Mouse (Mus musculus) ovary, adult 18-20 months (tissue): ENCODE measurements around the gene Ccdc43.
"Not testable (repeated sequence)": the region's sequence is repeated elsewhere in the genome, so short reads cannot be mapped to it uniquely, and the experiment has no call there.

Experiments
- DNase-seq: peaks from one replicate; pipeline ENCODE4 v3.0.0; 2022; ENCODE audit warnings: low spot score, mixed read lengths

Gene Ccdc43

GRCm38 (mm10) chr11:102697338-102698017 is at the start of gene Ccdc43:
Gene Ccdc43 (minus strand): TSS chr11:102697782.
- DNase-seq, result peak; percentile 73

DNA sequence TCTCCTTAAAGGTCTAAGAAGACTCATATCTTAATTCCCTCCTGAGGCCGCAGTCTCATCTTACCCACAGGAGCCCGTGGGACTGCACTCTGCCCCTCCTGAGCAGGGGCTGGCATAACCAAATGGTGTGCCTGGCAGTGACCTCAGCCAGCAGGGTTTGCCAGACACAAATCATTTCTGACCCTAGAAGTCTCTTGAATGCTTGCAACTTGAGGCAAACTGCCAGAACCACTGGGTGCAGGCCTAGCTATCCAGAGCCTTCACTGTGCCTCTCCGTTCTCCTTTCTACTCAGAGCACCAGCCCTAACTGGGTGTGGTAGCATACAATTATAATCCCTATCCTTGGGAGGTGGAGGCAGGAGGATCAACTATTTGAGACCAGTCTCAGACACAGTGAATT is 47.2 kb upstream of the Ccdc43 start:
- DNase-seq, result no peak

DNA sequence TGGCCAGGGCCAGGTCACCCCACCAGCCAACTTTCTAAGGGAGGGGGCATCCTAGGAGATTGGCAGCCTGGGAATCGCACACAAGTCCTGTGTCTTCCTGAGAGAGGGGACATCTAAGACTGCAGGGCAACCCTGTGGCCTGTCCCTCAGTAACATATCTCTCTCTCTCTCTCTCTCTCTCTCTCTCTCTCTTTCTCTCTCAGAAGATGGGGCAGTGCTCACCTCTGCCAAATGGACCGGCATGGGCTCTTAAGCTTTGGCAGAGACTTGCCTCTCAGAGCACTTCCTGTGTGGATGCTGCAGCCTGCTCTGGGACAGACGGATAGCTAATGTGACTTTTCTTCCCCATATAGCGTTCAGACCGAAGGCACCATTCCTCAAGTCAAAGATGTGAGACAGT is 45.3 kb upstream of the Ccdc43 start:
- no peak for DNase-seq

GRCm38 (mm10) chr11:102742066-102742465 is 44.5 kb upstream of the Ccdc43 start:
- no peak for DNase-seq

DNA sequence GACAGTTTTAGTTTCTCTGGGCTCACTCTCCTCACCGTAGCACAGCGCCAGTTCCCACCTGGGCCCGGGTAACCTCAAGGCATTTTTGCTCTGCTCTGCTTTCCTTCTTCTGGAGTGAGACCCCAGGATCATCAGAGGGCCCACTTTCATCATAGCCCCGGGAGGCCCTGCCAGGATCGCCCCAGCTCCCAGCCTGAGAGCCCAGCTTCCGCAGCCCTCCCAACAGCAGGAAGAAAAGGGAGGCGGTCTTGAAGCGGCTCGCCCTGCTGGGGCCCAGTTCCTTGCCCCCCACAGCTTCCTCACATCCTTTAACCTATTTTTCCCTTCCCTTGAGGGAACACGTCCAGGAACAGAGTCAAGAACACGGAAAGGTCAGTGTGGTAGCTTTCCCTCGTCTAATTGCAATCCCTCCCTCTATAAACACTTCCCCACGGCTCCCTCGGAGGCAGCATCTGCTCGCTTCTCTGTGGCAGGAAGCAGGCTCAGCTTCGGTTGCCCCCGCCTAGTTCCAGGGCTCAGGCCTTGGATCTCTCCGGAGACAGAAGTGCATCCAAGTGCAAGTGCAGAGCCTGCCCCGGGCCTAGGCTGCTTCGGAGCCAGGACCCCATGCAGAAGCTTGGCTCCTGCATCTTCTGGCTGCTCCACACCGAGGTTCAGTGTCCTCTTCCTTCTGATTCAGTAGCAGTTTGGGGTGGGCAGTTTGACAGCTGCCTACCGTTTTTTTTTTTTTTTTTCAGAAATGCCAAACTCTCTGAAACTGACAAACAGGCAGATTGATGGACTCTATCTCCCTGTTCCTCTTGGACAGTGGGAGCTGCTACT is 43.8 kb upstream of the Ccdc43 start:
- no peak for DNase-seq

GRCm38 (mm10) chr11:102740634-102741033 is 43.1 kb upstream of the Ccdc43 start:
- no peak for DNase-seq

DNA sequence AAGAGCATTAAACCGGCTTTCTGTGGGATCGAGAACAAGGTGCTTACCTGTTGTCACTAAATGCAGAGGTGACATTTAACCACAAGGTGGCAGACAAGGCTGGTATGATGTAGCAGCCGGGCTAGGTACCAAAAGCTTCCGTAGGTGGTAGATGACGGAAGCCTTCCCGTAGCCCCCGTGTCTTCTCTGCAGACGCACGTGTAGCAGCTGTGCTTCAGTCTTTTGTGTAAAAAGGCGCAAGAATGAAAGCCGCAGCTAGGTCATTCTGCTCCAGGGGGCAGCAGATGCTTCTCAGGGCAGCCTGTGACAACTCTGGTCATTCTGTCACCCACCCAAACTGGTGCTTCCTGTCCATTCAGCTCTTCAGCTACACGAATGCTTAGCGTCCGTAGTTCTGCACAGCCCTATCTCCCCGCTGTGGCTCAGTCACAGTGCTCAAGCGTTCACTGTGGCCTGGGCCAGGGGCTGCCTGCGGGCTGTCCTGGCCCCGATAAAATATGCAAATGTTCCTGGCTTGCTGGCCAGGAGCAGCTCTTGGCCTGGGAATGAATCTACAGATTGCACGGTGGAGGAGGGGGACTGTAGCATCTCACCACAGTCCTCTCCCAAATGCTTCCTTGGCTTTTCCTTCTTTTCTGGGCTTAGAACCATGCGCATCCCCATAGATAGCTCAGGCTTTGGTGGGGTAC is 41.8 kb upstream of the Ccdc43 start:
- DNase-seq, result no peak

- DNase-seq, result no peak
Observed at GRCm38 (mm10) chr11:102738046-102738445, 40.5 kb upstream of the Ccdc43 start.

DNA sequence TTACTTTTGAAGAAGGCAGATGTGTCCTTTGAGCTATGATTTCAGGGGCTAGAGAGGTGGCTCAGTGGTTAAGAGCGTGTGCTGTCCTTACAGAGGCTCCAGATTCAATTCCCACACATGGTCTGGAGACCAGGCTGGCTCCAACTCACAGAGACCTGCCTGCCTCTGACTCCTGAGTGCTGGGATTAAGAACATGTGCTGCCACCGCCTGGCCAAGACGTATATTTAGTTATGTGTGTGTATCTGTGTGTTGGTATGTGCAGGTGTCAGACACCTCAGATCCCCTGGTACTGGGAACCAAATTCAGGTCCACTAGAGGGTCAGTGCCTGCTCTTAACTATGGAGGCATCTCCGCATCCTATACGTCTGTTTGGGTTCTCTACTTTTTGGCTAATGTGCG is 37.4 kb upstream of the Ccdc43 start:
- DNase-seq, result no peak

- no peak for DNase-seq
Observed at GRCm38 (mm10) chr11:102733146-102733545, 35.6 kb upstream of the Ccdc43 start.

GRCm38 (mm10) chr11:102731366-102731765 is 33.8 kb upstream of the Ccdc43 start:
- no peak for DNase-seq

DNA sequence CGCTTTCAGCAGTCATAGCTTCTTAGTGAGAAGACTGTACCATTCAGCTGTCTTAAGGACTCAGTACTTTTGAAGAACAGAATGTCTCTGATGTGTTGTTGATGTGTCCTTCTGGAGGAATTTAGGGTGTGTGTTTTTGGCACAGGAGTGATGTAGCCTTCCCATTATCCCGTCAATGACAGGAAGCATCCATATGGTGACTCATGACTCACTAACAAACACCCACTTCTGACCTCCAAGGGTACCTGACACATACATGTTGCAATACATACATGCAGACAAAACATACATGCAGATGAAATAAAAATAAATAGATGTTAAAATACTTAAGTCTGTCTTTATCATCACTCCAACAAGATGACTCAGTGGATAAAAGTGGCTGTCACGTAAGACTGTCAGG is 32.3 kb upstream of the Ccdc43 start:
- no peak for DNase-seq

DNA sequence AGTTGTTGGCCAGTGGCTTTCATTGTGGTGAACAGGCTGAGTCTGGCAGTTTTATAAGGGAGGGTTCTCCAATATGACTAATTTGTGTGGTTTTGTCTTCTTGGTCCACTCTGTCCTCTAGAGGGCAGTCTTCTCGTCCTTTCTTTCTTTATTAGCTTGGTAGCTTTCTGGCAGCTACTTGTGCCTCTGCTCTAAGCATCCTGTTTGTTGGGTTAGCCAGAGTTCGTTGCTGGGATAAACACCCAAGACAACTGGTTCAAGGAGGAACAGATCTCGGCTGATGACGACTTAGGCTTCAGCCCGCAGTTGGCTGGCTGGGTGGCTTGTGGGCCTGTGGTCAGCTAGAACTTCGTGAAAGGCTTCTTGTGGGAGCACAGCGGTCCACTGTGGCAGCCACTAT is 31.0 kb upstream of the Ccdc43 start:
- no peak for DNase-seq

DNA sequence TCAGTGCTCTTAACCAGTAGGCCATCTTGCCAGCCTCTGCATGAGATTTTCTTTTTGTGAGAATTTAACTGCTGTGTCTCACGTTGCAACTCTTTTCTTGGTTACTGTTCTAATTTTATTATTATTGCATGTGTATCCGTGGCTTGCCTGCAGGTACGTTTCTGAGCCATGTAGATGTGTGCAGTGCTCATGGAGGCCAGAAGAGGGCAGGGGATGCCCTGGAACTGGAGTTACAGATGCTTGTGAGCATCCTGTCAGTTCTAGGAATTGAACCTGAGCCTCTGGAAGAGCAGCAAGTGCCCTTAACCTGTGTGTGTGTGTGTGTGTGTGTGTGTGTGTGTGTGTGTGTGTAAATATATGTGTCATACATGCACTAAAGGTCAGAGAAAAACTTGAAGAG is 28.0 kb upstream of the Ccdc43 start:
- no peak for DNase-seq

GRCm38 (mm10) chr11:102716135-102716534 is 18.6 kb upstream of the Ccdc43 start:
- no peak for DNase-seq

GRCm38 (mm10) chr11:102714578-102714977 is 17.0 kb upstream of the Ccdc43 start:
- DNase-seq, result not testable (repeated sequence)

GRCm38 (mm10) chr11:102712411-102712810 is 14.8 kb upstream of the Ccdc43 start:
- DNase-seq, result no peak

DNA sequence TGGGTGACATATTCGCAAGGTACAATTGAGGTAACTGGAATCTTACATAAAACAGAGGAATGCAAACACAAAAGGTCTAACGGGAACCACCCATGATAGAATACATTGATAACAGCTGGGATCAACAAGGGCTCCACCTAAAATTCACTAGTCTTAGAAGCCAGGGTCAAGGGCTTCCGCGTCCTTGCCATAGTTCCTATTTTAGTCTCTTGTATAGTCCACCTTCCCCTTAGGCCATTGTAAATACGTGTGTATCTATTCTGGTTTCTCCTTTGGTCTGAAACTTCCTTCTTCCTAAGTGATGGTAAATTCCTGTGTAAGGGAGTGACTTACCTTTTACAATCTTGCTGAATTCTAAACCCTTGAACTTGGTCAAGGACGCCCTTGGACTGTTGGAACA is 4.6 kb upstream of the Ccdc43 start:
- not testable (repeated sequence) for DNase-seq

- no peak for DNase-seq
Observed at GRCm38 (mm10) chr11:102698018-102698476, 465 bp upstream of the Ccdc43 start.

DNA sequence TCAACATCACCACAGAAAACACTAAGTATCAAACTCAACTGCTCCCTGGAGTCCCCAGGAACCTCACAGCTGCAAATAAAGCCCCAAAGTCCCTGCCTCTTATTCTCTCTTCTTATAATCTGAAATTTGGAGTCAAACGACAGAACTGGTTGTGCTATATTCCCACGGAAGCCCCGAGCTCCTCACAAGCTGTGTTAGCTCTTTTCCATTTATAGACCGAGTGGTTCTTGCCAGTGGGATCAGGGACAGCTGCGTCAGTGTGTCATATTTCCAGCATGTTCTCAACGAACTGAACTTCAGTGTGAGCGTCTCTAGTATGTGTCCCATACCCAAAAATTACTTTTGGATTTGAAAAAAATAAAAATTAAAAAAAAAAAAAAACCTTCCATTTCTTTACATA is 2.3 kb downstream of the Ccdc43 start:
- no peak for DNase-seq

DNA sequence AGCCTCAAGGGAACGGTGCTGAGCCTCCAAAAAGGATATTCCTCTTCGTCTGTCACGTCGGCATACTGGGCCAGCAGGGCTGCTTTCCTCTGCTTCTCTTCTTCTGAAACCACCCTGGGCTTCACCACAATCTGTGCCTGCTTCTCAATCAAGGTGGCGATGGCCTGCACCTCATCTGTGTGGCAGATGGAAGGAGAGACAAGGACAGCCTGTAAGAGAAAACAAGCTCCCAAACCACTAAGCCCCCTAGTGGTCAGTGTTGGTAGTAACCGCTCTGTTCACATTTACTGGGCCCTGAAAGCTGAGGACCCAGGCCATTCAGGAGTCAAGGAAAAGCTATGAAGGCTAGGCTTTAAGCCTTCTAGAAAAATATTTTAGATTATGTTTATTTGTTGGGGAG is 7.4 kb downstream of the Ccdc43 start:
- no peak for DNase-seq

DNA sequence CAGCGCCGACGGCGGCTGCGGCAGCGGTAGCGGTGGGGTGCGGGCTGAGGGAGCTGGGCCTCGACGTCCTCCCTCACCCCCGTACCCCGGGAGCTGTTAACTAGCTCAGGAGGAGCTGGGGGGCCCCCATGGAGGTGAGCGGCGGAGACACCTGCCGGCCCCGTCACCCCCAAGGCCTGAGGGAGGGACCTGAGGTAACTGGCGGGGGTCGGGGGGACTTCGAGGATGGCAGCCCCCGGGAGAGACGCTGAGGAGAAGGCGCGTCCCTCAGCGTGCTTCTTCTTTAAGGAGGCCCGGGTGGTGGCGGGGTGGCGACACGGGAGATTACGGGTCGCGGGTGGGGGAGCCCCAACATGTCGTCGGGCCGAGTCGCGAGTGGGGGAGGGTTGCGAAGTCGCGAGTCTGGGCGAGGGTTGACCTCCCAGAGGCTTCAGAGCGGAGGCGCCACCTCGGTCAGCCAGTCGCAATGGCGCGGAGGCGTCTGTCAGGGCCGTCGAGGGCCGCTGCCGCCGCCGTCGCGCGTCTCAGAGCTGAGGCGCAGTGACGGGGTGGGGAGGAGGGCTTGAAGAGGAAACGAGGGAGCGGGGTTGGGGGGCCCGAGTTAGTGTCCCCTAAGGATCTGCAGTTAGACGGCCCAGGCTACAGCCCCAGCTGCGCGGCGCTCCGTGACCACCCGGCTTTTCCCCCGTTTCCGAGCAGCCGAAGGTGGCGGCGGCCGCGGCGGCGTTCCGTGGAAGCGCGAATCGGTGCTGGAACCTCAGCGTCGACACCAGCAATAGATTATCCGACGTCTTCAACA is 31.7 kb downstream of the Ccdc43 start:
- DNase-seq, result no peak
